Mouse (Mus musculus) limb, embryonic 11.5 days (tissue): ENCODE measurements around the gene Baiap2l2. TPM values are rescaled to one million over a fixed set of nuclear protein-coding genes. Genes with fewer than 3 reads are reported as not detected.

Experiments used
- ATAC-seq: fragments of 200-750 bp; cut with Nextera tagmentation; 2 replicates; pipeline ENCODE4 v1.8.0; 2017; ENCODE audit warnings: low read depth; ENCODE audit not compliant: insufficient number of reproducible peaks, low FRiP score, low TSS enrichment
- DNase-seq: peaks from one replicate; pipeline ENCODE4 v3.0.0-alpha.2; 2015; ENCODE audit warnings: low spot score
- H3K27ac ChIP-seq: fragments of 300-500 bp; sonication (generic); replicated peaks from 2 replicates; pipeline ENCODE4 v1.5.1; 2014; ENCODE audit warnings: low read depth, mild to moderate bottlenecking, low read length
- H3K27me3 ChIP-seq: fragments of 300-500 bp; sonication (generic); 2 replicates; pipeline ENCODE4 v1.6.1; 2014; ENCODE audit warnings: mild to moderate bottlenecking, low read length, mixed read lengths; ENCODE audit not compliant: control insufficient read depth, insufficient read depth
- H3K36me3 ChIP-seq: fragments of 300-500 bp; sonication (generic); 2 replicates; pipeline ENCODE4 v1.6.1; 2014; ENCODE audit warnings: mild to moderate bottlenecking, low read length, moderate library complexity, mixed read lengths; ENCODE audit not compliant: control insufficient read depth, insufficient read depth
- H3K4me1 ChIP-seq: fragments of 300-500 bp; sonication (generic); 2 replicates; pipeline ENCODE4 v1.6.1; 2014; ENCODE audit warnings: low read length, mixed read lengths; ENCODE audit not compliant: control insufficient read depth, insufficient read depth
- H3K4me2 ChIP-seq: fragments of 300-500 bp; sonication (generic); 2 replicates; pipeline ENCODE4 v1.6.1; 2014; ENCODE audit warnings: low read depth, mild to moderate bottlenecking, moderate library complexity; ENCODE audit not compliant: severe bottlenecking
- H3K4me3 ChIP-seq: fragments of 300-500 bp; sonication (generic); 2 replicates; pipeline ENCODE4 v1.5.1; 2014; ENCODE audit warnings: low read depth, low read length
- H3K9ac ChIP-seq: fragments of 300-500 bp; sonication (generic); 2 replicates; pipeline ENCODE4 v1.6.1; 2014; ENCODE audit warnings: mild to moderate bottlenecking, low read length
- H3K9me3 ChIP-seq: fragments of 300-500 bp; sonication (generic); 2 replicates; pipeline ENCODE4 v1.6.1; 2016; ENCODE audit warnings: low read length; ENCODE audit not compliant: control insufficient read depth
- WGBS: fragments of 180-500 bp; shearing (Covaris S2); extraction: QIAGEN DNeasy Blood & Tissue Kit; methylation state at CpG from one replicate; pipeline ENCODE4 v1.1.7; 2014; 5-methylcytosine and 5-hydroxymethylcytosine counted together
- polyA plus RNA-seq: library from polyadenylated mRNA; unstranded; fragments of >200 nt; fragmentation: Nextera tagmentation; extraction: Ambion mirVana; gene quantifications from 2 replicates; pipeline ENCODE4 v1.2.1, GENCODE M21; 2014

Gene Baiap2l2
- polyA plus RNA-seq = 0.88 and 3.3 TPM in 2 replicates

DNA sequence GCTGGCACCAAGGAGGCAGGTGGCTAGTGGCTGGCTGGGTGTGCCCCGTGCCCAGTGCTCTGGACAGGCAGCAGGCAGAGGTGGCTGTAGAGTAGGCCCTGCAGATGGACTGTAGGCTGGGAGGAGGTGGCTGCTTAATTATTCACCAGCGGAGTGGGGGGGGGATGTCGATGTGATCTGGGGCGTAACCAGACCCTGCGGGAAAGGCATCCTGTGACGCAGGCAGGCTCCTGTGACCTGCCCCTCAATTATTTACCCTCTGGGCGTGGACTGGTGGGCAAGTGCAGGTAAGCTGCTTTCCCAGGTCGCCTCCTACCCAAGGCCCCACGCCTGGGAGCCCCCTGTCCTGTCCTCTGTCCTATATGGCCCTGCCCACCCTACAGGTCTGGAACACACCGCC, at the start of gene Baiap2l2:
Gene Baiap2l2 (minus strand): TSS at position 139 of the 400 bp plus-strand sequence.
- 67% methylated on average over 10 of the region's 10 CpGs for WGBS
- no peak within 1 kb of the TSS for H3K27ac ChIP-seq
- no peak for ATAC-seq
- no peak within 1 kb of the TSS for H3K4me3 ChIP-seq
- H3K27me3 ChIP-seq = no peaks in the 10 kb centered on the region
- H3K4me1 ChIP-seq = 0 out of 2 replicates have a peak, but pooled peaks cover 2% of the 10 kb centered on the region
- H3K4me2 ChIP-seq = no peak within 1 kb of the TSS
- H3K9me3 ChIP-seq = no peaks in the 10 kb centered on the region
- H3K9ac ChIP-seq = no peak within 1 kb of the TSS
- H3K36me3 ChIP-seq = peaks cover 3% of the 10 kb centered on the region; the same call in 1 of the 2 replicates
- DNase-seq = no peak

DNA sequence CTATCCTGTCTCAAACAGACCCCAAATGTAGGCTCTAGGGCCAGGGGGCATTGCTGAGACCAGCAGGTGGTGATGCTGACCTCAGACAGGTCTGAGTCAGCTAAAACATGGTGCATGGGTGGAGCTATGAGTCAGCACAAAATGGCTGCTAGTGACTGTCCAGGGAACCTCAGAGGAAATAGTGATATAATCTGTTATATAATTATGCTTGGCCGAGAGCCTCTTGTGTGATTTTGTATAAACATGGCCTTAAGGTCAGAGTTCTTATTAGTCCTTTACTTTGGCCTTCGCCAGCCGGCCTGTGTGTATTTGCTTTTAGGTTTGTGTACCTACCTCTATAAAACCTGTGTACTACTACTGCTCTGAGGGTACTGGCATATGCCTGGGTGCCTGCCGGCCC, 48.1 kb upstream of the Baiap2l2 start:
- H3K9me3 ChIP-seq = no peaks in the 10 kb centered on the region
- no peak overlapping the region for H3K4me3 ChIP-seq
- no peaks in the 10 kb centered on the region for H3K36me3 ChIP-seq
- ATAC-seq (no peak), DNase-seq (no peak)
- H3K27me3 ChIP-seq = no peaks in the 10 kb centered on the region
- WGBS = 74% methylated on average over 4 of the region's 4 CpGs
- H3K4me2 ChIP-seq = no peak overlapping the region
- H3K27ac ChIP-seq = no peak overlapping the region
- 0 out of 2 replicates have a peak, but pooled peaks cover 4% of the 10 kb centered on the region for H3K4me1 ChIP-seq
- H3K9ac ChIP-seq = no peak overlapping the region

DNA sequence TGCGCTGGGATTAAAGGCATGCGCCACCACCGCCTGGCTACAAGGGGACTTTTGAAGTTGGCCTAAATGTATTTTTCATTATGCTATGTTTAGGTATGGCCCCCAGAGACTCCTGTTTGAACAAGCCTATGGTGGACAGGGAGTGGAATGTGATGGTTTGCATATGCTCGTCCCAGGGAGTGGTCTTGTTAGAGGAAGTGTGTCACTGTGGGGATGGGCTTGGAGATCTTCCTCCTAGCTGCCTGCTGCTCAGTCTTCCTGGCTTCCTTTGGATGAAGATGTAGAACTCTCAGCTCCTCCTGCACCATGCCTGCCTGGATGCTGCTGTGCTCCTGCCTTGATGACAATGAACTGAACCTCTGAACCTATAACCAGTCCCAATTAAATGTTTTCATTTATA, 45.2 kb upstream of the Baiap2l2 start:
- Histone ChIP-seq H3K4me1 (peaks cover 10% of the 10 kb centered on the region; the same call in 1 of the 2 replicates), H3K27me3 (no peaks in the 10 kb centered on the region), H3K4me2 (no peak overlapping the region), H3K36me3 (no peaks in the 10 kb centered on the region), H3K27ac (no peak overlapping the region), H3K9ac (no peak overlapping the region), H3K9me3 (no peaks in the 10 kb centered on the region), H3K4me3 (no peak overlapping the region)
- ATAC-seq (no peak), DNase-seq (no peak)
- 82% methylated on average over 4 of the region's 4 CpGs for WGBS

DNA sequence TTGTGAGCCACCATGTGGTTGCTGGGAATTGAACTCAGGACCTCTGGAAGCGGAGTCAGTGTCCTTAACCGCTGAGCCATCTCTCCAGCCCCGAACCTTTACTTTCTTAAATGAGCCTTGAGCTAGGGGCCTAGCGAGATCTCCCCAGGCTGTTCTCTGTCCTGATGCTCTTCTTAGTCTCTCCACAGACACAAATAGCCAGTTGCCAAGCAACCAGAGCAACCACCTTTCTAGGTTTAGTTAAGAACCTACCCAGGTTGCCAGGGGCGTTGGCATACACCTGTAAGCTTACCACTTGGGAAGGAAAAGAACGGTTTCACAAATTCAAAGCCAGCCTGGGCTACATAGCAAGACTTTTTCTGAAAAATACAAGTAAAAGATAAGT, 44.6 kb upstream of the Baiap2l2 start:
- no peaks in the 10 kb centered on the region for H3K36me3 ChIP-seq
- H3K27ac ChIP-seq = no peak overlapping the region
- DNase-seq = no peak
- 87% methylated on average over 6 of the region's 6 CpGs for WGBS
- H3K4me2 ChIP-seq = no peak overlapping the region
- H3K9me3 ChIP-seq = no peaks in the 10 kb centered on the region
- no peak overlapping the region for H3K4me3 ChIP-seq
- H3K4me1 ChIP-seq = peaks cover 9% of the 10 kb centered on the region; the same call in 1 of the 2 replicates
- H3K9ac ChIP-seq = no peak overlapping the region
- H3K27me3 ChIP-seq = no peaks in the 10 kb centered on the region
- ATAC-seq = no peak

DNA sequence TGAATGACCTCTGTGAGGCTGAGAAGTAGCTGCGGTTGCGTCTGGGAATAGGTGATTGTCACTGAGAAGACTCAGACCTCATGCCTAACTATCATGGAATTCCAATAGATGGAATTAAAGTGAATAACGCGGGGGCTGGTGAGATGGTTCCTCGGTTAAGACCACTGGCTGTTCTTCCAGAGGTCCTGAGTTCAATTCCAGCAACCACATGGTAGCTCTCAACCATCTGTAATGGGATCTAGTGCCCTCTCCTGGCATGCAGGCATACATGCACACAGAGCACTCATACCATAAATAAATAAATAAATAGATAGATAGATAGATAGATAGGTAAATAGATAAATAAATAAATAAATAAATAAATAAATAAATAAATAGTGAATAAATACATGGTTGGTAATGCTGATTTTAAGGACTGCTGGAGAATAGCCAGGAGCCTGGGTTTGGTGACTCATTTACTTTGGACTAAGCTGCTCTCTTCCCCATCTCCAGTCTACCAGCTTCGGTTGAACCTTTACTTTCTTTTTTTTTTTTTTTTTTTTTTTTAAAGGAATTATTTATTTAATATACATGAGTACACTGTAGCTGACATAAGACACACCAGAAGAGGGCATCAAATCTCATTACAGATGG, 44.1 kb upstream of the Baiap2l2 start:
- 95% methylated on average over 6 of the region's 6 CpGs for WGBS
- H3K27ac ChIP-seq = no peak overlapping the region
- no peak for ATAC-seq
- no peak overlapping the region for H3K9ac ChIP-seq
- no peaks in the 10 kb centered on the region for H3K9me3 ChIP-seq
- no peaks in the 10 kb centered on the region for H3K27me3 ChIP-seq
- peaks cover 8% of the 10 kb centered on the region; the same call in 1 of the 2 replicates for H3K4me1 ChIP-seq
- no peak overlapping the region for H3K4me2 ChIP-seq
- DNase-seq = no peak
- H3K4me3 ChIP-seq = no peak overlapping the region
- no peaks in the 10 kb centered on the region for H3K36me3 ChIP-seq

DNA sequence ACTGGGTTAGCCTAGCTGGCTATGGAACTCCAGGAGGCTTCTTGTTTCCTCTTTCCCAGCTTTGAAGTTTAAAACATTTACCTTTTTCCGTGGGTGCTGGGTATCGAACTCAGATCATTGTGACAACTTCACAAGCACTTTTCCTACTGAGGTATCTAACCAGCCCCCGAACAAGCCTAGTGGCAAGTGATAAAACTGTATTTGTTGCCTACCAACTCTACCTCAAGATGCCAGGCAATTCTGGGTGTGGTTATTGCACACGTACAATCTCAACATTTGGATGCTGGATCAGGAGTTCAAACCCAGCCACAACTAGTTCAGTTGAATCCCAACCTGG, 43.6 kb upstream of the Baiap2l2 start:
- no peak overlapping the region for H3K9ac ChIP-seq
- no peaks in the 10 kb centered on the region for H3K36me3 ChIP-seq
- 91% methylated on average over 4 of the region's 4 CpGs for WGBS
- no peaks in the 10 kb centered on the region for H3K27me3 ChIP-seq
- H3K4me2 ChIP-seq = no peak overlapping the region
- 0 out of 2 replicates have a peak overlapping the region, but pooled peaks have one; percentile 50 for H3K4me3 ChIP-seq
- peaks cover 8% of the 10 kb centered on the region; the same call in 1 of the 2 replicates for H3K4me1 ChIP-seq
- no peaks in the 10 kb centered on the region for H3K9me3 ChIP-seq
- ATAC-seq = no peak
- DNase-seq = no peak
- H3K27ac ChIP-seq = no peak overlapping the region

DNA sequence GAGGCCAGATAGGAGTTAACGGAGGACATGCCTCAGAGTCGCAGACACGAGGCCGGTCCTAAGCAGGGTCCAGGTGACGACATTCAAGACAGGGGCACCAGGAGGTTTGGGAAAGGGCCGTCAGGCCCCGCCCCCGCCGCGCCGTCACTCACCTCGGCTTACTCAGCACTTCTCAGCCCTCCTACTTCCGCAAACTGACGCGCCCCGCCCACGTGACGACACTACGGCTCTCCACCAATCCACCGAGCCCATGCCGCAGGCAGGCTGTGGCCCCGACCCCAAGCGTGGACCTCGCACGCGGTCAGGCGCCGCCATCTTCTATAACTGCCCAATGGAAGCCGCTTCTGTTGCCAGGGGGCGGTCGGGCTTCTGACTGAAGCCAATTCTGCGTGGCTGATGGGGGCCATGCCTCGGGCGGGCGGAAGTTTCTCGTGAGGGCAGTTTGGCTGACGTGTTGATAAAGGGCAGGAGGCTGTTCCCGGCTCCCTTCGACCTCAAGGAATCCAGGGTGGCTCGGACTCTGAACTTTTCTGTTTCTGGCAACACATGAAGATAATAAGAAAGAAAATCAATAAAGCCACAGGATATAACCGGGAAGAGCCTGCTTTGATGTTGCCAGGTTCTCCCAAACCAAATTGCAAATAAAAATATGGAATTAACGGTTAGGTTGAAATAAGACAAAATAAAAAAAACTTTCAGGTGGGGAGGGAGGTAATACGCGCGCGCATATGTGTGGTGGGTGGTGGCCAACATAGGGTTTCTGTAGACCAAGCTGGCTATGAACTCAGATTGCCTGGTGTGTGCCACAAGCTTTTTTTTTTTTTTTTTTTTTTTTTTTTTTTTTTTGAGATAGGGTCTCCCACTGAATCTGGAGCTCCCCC, 43.0 kb upstream of the Baiap2l2 start, which contains the start of gene Pla2g6:
Gene Pla2g6 (minus strand): TSS at position 333 of the 881 bp plus-strand sequence.
- H3K4me3 ChIP-seq = peak within 1 kb of the TSS; percentile 50
- peak within 1 kb of the TSS; percentile 85 for H3K4me2 ChIP-seq
- peak; percentile 100 for DNase-seq
- H3K9me3 ChIP-seq = no peaks in the 10 kb centered on the region
- H3K4me1 ChIP-seq = peaks cover 14% of the 10 kb centered on the region
- H3K9ac ChIP-seq = peak within 1 kb of the TSS; percentile 69
- peak within 1 kb of the TSS; percentile 75 for H3K27ac ChIP-seq
- H3K27me3 ChIP-seq = no peaks in the 10 kb centered on the region
- ATAC-seq = peak; percentile 97
- WGBS = 3% methylated on average over 46 of the region's 46 CpGs
- H3K36me3 ChIP-seq = no peaks in the 10 kb centered on the region
